Mouse (Mus musculus) subcutaneous adipose tissue, adult 2 months (tissue): ENCODE data around the gene Arhgap15. TPM values are rescaled to one million over a fixed set of nuclear protein-coding genes. Genes with fewer than 3 reads are reported as not detected.

Source experiments
- polyA plus RNA-seq: library from polyadenylated mRNA; depleted of rRNA; stranded (reverse); fragments of >200 nt; gene quantifications from 2 replicates; pipeline ENCODE4 v1.2.3, GENCODE M21; 2012; ENCODE audit warnings: low replicate concordance; rRNA removed

Arhgap15 gene
- 0.95 and 1.6 TPM in 2 replicates for polyA plus RNA-seq

DNA sequence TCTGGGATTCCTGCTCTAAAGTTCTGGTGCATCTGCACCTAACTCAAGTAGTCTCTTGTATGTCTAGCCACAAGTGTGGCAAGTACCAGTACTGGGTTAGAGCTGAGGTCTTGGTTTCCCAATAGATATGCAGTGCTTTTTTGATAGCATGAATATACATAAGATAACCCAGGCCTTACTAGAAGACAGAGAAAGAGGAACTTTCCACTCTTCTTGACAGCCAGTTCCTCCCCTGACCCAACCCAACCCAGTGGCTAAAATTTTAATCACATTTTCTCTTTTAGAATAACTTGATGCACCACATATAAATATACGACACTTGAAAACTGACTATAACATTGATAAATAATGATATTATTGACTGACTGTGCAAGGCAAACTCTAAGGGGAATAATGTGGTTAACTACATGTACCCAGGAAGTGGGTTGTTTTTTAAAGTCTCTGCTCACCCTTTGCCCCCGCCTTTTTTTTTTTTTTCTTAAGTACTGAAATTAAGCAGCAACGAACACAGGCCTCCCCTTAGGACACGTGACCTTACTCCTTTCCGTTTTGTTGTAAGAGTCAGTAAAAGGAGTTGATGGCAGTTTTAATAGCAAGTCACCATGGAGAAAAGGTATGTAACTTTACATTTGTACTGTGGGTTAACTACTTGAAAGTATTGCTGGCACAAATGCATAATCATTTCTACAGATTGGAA lies at the start of gene Arhgap15:
Gene Arhgap15, plus strand, starts transcription at position 538 of the 697 bp plus-strand sequence.

Other genes with a start within 250 kb of the Arhgap15 start
- gene Kynu, start 193.5 kb upstream of the Arhgap15 start, polyA plus RNA-seq, result 0.18 TPM in 1 of 2 replicates, not detected in the other